Mouse (Mus musculus) kidney, adult 9 months (tissue): ENCODE data around the gene Tspan5.
A peak's percentile ranks its signal among the peaks of the same experiment; 100 is the strongest.

Experiments
- DNase-seq: peaks from one replicate; pipeline ENCODE4 v3.0.0; 2022

The Tspan5 gene

GRCm38 (mm10) chr3:138744030-138744774 lies 2.2 kb downstream of the Tspan5 start:
- no peak for DNase-seq

GRCm38 (mm10) chr3:138745091-138745490 lies 3.1 kb downstream of the Tspan5 start:
- no peak for DNase-seq

GRCm38 (mm10) chr3:138745596-138745995 lies 3.6 kb downstream of the Tspan5 start:
- DNase-seq, result no peak

- DNase-seq, result no peak
These were observed 4.6 kb downstream of the Tspan5 start for GRCm38 (mm10) chr3:138746556-138746955.

GRCm38 (mm10) chr3:138747035-138747434 lies 5.0 kb downstream of the Tspan5 start:
- DNase-seq, result no peak

GRCm38 (mm10) chr3:138747985-138748384 lies 6.0 kb downstream of the Tspan5 start:
- DNase-seq, result no peak

- no peak for DNase-seq
These were observed 7.7 kb downstream of the Tspan5 start for GRCm38 (mm10) chr3:138749645-138750044.

GRCm38 (mm10) chr3:138751328-138751727 lies 9.3 kb downstream of the Tspan5 start:
- DNase-seq, result peak; percentile 82

- peak; percentile 27 for DNase-seq
These were observed 10.1 kb downstream of the Tspan5 start for GRCm38 (mm10) chr3:138752056-138752455.

- DNase-seq, result no peak
These were observed 10.8 kb downstream of the Tspan5 start for GRCm38 (mm10) chr3:138752769-138753168.

GRCm38 (mm10) chr3:138753182-138753885 lies 11.3 kb downstream of the Tspan5 start:
- DNase-seq, result peak; percentile 45

GRCm38 (mm10) chr3:138754328-138754727 lies 12.3 kb downstream of the Tspan5 start:
- DNase-seq, result no peak

GRCm38 (mm10) chr3:138757283-138757682 lies 15.3 kb downstream of the Tspan5 start:
- DNase-seq, result no peak

GRCm38 (mm10) chr3:138759968-138760684 lies 18.1 kb downstream of the Tspan5 start:
- DNase-seq, result peak; percentile 65

GRCm38 (mm10) chr3:138760685-138761119 lies 18.7 kb downstream of the Tspan5 start:
- peak; percentile 57 for DNase-seq

GRCm38 (mm10) chr3:138761531-138761930 lies 19.5 kb downstream of the Tspan5 start:
- DNase-seq, result no peak

GRCm38 (mm10) chr3:138763941-138764340 lies 21.9 kb downstream of the Tspan5 start:
- peak; percentile 61 for DNase-seq

GRCm38 (mm10) chr3:138764782-138765181 lies 22.8 kb downstream of the Tspan5 start:
- no peak for DNase-seq

- DNase-seq, result peak; percentile 59
These were observed 25.0 kb downstream of the Tspan5 start for GRCm38 (mm10) chr3:138767034-138767433.

- DNase-seq, result no peak
These were observed 26.6 kb downstream of the Tspan5 start for GRCm38 (mm10) chr3:138768541-138769093.

GRCm38 (mm10) chr3:138770650-138771331 lies 28.8 kb downstream of the Tspan5 start:
- DNase-seq, result peak; percentile 89

GRCm38 (mm10) chr3:138771549-138772333 lies 29.7 kb downstream of the Tspan5 start:
- DNase-seq, result no peak
